Mouse (Mus musculus) kidney, adult 2 months (tissue): ENCODE measurements around the gene Fat1. TPM values are rescaled to one million over a fixed set of nuclear protein-coding genes. Genes with fewer than 3 reads are reported as not detected.

Experiments
- DNase-seq: peaks from one replicate; pipeline ENCODE4 v3.0.0; 2021
- H3K27ac ChIP-seq: fragments of 200-500 bp; 2 replicates; pipeline ENCODE4 v1.5.1; 2012; ENCODE audit warnings: low read depth, low read length, control low read depth, inconsistent platforms; ENCODE audit not compliant: insufficient read depth
- H3K27me3 ChIP-seq: fragments of 200-500 bp; replicated peaks from 2 replicates; pipeline ENCODE4 v1.6.1; 2012; ENCODE audit warnings: mild to moderate bottlenecking, moderate library complexity, low read length, inconsistent platforms; ENCODE audit not compliant: control insufficient read depth, insufficient read depth
- H3K36me3 ChIP-seq: fragments of 200-500 bp; 2 replicates; pipeline ENCODE4 v1.6.1; 2012; ENCODE audit warnings: mild to moderate bottlenecking, moderate library complexity, low read length, inconsistent platforms; ENCODE audit not compliant: control insufficient read depth, insufficient read depth
- H3K4me1 ChIP-seq: fragments of 200-500 bp; 2 replicates; pipeline ENCODE4 v1.6.1; 2011; ENCODE audit warnings: low read length; ENCODE audit not compliant: control insufficient read depth, insufficient read depth
- H3K4me3 ChIP-seq: fragments of 200-500 bp; 2 replicates; pipeline ENCODE4 v1.5.1; 2011; ENCODE audit warnings: mild to moderate bottlenecking, low read depth, low read length, control low read depth; ENCODE audit not compliant: insufficient read depth
- CTCF ChIP-seq: fragments of 200-500 bp; conservative IDR thresholded peaks from 2 replicates; pipeline ENCODE4 v1.5.1; 2011; ENCODE audit warnings: low read depth, mild to moderate bottlenecking, control low read depth, low read length, moderate library complexity, mixed read lengths; ENCODE audit not compliant: insufficient read depth, insufficient read length
- POLR2A ChIP-seq: fragments of 200-500 bp; IDR thresholded peaks from one replicate; pipeline ENCODE4 v1.6.1; 2011; ENCODE audit warnings: low read depth, low read length, control low read depth
- WGBS: fragments of 180-500 bp; shearing (Covaris S2); methylation state at CpG from one replicate; pipeline ENCODE4 v1.1.7; 2018; 5-methylcytosine and 5-hydroxymethylcytosine counted together
- polyA plus RNA-seq: library from polyadenylated mRNA; depleted of rRNA; stranded (reverse); fragments of >200 nt; gene quantifications from 2 replicates; pipeline ENCODE4 v1.2.3, GENCODE M21; 2012

Fat1 gene
- polyA plus RNA-seq, 1 experiment, result 16.7 TPM

DNA sequence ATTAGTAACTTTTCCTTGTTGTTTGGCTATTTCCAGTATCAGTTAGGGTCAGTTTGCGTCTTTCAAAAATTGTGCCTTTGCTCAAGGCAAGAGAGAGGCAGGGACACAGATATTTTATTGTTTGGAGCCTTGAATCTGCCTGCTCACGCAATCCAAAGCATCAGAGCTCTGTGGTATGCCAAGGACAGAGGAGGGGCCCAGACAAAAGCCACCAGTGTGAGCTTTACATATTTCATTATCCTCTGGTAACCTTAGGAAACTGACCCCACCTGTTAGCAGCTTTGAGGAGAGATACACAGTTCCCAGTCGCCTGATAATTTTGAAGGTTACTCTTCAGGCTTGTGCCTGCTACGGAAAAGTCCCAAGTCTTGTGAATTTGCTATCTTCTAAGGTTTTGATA is 58.1 kb downstream of the Fat1 start:
- Histone ChIP-seq H3K36me3 (no peaks in the 10 kb centered on the region; the same call in 1 of the 2 replicates), H3K27me3 (no peaks in the 10 kb centered on the region), H3K4me3 (no peak overlapping the region), H3K27ac (no peak overlapping the region), H3K4me1 (no peaks in the 10 kb centered on the region)
- 85% methylated on average over 4 of the region's 4 CpGs for WGBS
- DNase-seq, result no peak
- no peak for TF ChIP-seq POLR2A
- TF ChIP-seq CTCF, result no peak

DNA sequence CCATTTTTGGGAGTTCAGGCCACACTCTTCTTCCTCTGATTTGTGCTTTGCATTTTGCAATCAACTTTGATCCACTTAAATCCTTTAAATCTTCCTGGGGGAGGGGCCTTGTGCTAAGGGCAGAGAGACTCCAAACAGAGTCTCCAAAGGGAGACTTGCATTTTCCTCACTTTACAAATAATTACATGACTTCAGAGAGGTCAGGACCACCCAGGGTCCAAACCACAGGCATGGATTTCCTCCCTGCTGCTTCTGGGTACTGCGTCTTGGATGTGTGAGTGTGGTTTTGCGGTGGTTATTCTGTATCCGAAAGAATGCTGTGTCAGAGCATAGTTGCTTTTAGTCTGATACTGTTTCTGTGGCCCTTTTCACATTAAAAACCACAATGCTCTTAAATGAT is 61.2 kb downstream of the Fat1 start:
- peak; percentile 39 for DNase-seq

DNA sequence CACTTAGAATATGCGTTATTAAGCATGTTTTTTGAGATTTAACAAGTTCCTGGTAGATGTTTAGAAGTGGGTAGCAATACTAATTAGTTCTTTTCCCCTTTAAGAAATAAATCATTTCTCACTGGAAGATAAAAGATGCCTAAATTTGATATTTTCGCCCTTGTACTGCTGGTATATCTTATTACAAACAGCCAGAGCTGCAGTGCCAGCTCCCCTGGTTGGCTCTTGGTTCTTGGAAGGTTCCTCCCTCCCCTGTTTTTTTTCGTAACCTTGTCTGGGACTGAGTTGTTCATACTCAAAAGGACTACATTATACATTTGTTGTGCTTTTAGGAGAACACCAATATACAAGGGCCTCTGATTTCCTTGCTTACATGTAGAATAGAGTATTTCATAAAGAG is 62.1 kb downstream of the Fat1 start:
- Histone ChIP-seq H3K4me1 (peaks cover 11% of the 10 kb centered on the region), H3K4me3 (no peak overlapping the region)
- no peak for DNase-seq

More for the DNA sequence above, 61.2 kb downstream of the Fat1 start:
- H3K4me1 ChIP-seq, result peaks cover 8% of the 10 kb centered on the region
- no peaks in the 10 kb centered on the region for H3K36me3 ChIP-seq
- H3K27me3 ChIP-seq, result no peaks in the 10 kb centered on the region
- TF ChIP-seq POLR2A (no peak), CTCF (no peak)
- 0 out of 2 replicates have a peak overlapping the region, but pooled peaks have one; percentile 17 for H3K27ac ChIP-seq
- H3K4me3 ChIP-seq, result no peak overlapping the region
- WGBS, result 46% methylated on average over 3 of the region's 3 CpGs

DNA sequence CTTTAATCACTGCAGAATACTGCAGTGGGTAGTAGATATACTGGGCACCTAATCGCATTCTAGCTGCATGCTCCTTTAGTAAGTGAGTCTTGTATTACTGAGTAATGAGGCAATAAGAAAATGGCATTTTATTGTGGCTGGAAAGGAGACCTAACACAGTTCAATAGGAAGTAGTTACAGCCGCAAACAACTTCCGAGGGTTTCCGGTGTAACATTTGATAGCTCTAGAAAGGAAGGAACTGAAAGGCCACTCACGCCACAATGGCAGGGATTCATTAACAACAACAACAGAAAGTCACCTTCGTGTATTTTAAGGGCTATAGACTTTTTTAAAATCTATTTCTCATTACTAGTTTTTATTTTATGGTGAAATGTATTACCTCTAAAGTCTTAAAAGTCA is 62.6 kb downstream of the Fat1 start:
- Histone ChIP-seq H3K4me3 (no peak overlapping the region), H3K36me3 (no peaks in the 10 kb centered on the region), H3K27ac (no peak overlapping the region), H3K27me3 (no peaks in the 10 kb centered on the region), H3K4me1 (peaks cover 16% of the 10 kb centered on the region)
- no peak for DNase-seq
- TF ChIP-seq CTCF (no peak), POLR2A (no peak)
- WGBS, result 43% methylated on average over 6 of the region's 6 CpGs

More for the DNA sequence above, 62.1 kb downstream of the Fat1 start:
- H3K27ac ChIP-seq, result no peak overlapping the region
- TF ChIP-seq CTCF, result no peak
- TF ChIP-seq POLR2A, result no peak
- H3K36me3 ChIP-seq, result no peaks in the 10 kb centered on the region
- WGBS, result 77% methylated on average over 3 of the region's 3 CpGs
- no peaks in the 10 kb centered on the region for H3K27me3 ChIP-seq

DNA sequence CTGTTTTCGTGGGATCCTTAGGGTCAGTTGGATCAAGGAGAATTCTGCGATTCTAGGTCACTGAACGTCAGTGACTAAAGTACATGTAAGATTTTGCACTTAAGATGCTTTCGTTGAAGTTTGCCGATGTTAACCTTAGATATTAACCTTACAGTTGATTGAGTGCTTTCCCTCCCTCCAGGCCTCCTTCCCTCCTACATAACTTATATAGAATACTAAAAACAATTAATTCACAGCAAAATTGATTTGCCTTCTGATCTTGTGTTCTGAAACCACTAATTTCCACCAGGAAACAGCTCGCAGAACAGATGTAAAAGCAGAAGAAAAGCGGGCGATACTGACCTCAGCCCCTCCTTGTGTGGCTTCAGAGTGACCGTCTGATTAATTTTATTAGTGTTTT is 63.0 kb downstream of the Fat1 start:
- TF ChIP-seq CTCF (no peak), POLR2A (no peak)
- no peaks in the 10 kb centered on the region for H3K27me3 ChIP-seq
- DNase-seq, result no peak
- no peaks in the 10 kb centered on the region for H3K36me3 ChIP-seq
- H3K27ac ChIP-seq, result no peak overlapping the region
- WGBS, result 35% methylated on average over 9 of the region's 9 CpGs
- H3K4me3 ChIP-seq, result no peak overlapping the region
- peaks cover 21% of the 10 kb centered on the region for H3K4me1 ChIP-seq

DNA sequence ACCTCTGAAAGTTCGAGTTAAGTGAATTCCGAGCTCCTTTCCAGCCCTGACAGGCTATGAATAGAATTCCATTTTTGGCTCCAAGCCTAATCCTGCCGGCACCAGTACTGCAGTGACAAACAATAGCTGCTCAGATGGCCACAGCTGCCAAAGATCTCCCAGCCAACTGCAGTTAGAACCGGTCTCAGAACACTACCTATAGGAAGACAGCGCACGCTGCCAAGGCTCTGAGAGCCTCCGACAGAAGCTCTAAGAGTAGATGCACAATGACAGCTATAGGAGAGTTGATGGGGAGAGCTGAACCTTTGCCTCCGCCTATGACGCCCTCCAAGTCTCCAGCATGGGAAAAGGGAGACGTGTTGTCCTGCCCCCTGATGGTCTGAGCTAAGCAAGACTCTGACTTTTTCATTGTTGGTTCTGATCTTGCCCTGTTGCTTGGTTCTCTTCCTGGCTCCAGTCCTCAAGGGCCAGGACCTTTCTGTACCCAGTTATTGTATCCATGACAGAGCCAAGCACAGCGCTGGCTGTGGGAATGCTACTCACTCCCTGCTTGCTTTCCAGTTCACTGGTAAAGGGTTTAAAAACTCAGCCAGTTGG is 63.5 kb downstream of the Fat1 start:
- H3K27ac ChIP-seq, result peak overlapping the region; percentile 0; the same call in 1 of the 2 replicates
- TF ChIP-seq POLR2A, result no peak
- TF ChIP-seq CTCF, result no peak
- WGBS, result 17% methylated on average over 11 of the region's 11 CpGs

DNA sequence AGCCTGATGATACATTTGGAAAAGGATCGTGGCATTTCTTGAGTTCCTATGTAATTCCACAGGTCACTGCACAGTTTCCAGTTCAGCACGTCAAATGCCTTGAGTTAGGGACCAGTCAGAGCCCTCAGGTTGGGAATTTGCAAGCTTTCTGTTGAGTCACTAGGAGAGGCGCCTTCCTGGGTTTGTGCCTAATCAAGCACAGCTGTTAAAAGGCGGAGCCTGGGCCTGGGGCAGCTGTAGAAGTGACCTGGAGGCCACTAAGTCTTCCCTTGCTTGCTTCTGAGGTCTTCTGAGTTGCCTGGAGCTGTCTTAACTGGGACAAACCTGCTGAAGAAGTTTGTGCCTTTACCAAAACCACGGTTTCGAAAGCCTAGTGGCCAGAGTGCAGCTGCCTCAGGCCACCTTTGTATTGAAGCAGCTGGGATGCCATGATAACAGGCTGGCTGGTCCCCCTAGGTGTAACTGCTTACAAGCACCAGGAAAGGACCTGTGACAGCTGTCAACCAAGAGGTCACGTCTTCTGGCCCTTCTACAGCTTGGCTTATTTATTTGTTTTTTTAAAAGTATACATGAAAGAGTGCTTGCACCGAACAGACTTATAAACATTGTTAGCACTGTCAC is 66.4 kb downstream of the Fat1 start:
- H3K36me3 ChIP-seq, result no peaks in the 10 kb centered on the region
- H3K4me3 ChIP-seq, result no peak overlapping the region
- 36% methylated on average over 8 of the region's 8 CpGs for whole genome bisulfite sequencing
- TF ChIP-seq POLR2A, result no peak
- TF ChIP-seq CTCF, result no peak
- no peak overlapping the region; the same call in 1 of the 2 replicates for H3K27ac ChIP-seq
- no peaks in the 10 kb centered on the region for H3K27me3 ChIP-seq
- H3K4me1 ChIP-seq, result peaks cover 29% of the 10 kb centered on the region
- peak; percentile 60 for DNase-seq

More for the DNA sequence above, 63.5 kb downstream of the Fat1 start:
- DNase-seq, result peak; percentile 76
- H3K27me3 ChIP-seq, result no peaks in the 10 kb centered on the region
- H3K36me3 ChIP-seq, result no peaks in the 10 kb centered on the region
- H3K4me1 ChIP-seq, result peaks cover 22% of the 10 kb centered on the region
- H3K4me3 ChIP-seq, result no peak overlapping the region

DNA sequence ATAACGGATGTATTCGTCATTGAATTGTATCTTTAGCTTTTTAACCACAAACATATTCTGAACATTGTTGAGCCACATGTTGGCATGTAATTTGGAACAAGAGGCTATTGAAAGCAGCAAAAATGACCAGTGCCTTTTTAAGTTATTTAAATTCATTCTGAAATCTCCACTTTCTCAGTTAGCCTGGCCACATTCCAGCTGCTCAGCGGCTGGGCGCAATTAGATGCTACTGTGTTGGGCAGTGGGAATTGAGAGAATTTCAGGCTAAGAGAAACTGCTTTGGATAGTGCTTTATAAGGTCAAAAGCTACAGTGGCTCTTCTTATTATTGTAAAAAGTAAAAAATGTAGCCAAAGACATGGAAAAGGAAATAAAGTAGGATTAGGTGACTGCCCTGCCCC is 67.4 kb downstream of the Fat1 start:
- Histone ChIP-seq H3K4me1 (peaks cover 29% of the 10 kb centered on the region), H3K4me3 (no peak overlapping the region), H3K27me3 (no peaks in the 10 kb centered on the region), H3K27ac (no peak overlapping the region), H3K36me3 (no peaks in the 10 kb centered on the region)
- DNase-seq, result peak; percentile 42
- 51% methylated on average over 4 of the region's 4 CpGs for WGBS
- TF ChIP-seq POLR2A, result no peak
- no peak for TF ChIP-seq CTCF
